Mouse (Mus musculus) cortical plate, adult 2 months (tissue): Measurements from ENCODE around the gene Mme. TPM values are rescaled to one million over a fixed set of nuclear protein-coding genes. Genes with fewer than 3 reads are reported as not detected.
A peak's percentile ranks its signal among the peaks of the same experiment; 100 is the strongest.

Source experiments
- H3K27ac ChIP-seq: fragments of 200-500 bp; 2 replicates; pipeline ENCODE4 v1.5.1; 2012; ENCODE audit warnings: low read length, control low read depth, inconsistent platforms; ENCODE audit not compliant: insufficient read depth
- H3K4me1 ChIP-seq: fragments of 200-500 bp; 2 replicates; pipeline ENCODE4 v1.6.1; 2011; ENCODE audit warnings: low read length; ENCODE audit not compliant: control insufficient read depth, insufficient read depth
- H3K4me3 ChIP-seq: fragments of 200-500 bp; 2 replicates; pipeline ENCODE4 v1.5.1; 2011; ENCODE audit warnings: mild to moderate bottlenecking, low read length, control low read depth; ENCODE audit not compliant: insufficient read depth
- CTCF ChIP-seq: fragments of 200-500 bp; IDR thresholded peaks from 2 replicates; pipeline ENCODE4 v1.5.1; 2011; ENCODE audit warnings: mild to moderate bottlenecking, control low read depth, low read length; ENCODE audit not compliant: insufficient read depth; ENCODE audit errors: extremely low read depth
- POLR2A ChIP-seq: fragments of 200-500 bp; IDR thresholded peaks from 2 replicates; pipeline ENCODE4 v1.6.1; 2011; ENCODE audit warnings: mild to moderate bottlenecking, low read length, control low read depth; ENCODE audit not compliant: insufficient read depth; ENCODE audit errors: extremely low read depth
- polyA plus RNA-seq: library from polyadenylated mRNA; depleted of rRNA; stranded (reverse); fragments of >200 nt; gene quantifications from 2 replicates; pipeline ENCODE4 v1.2.3, GENCODE M21; 2012

The Mme gene
- polyA plus RNA-seq, 1 experiment: 4.2 TPM

GRCm38 (mm10) chr3:63295237-63295636, 53.9 kb downstream of the Mme start:
- Histone ChIP-seq H3K4me3 (peak overlapping the region; percentile 73), H3K4me1 (no peaks in the 10 kb centered on the region), H3K27ac (no peak overlapping the region)
- TF ChIP-seq CTCF: no peak
- TF ChIP-seq POLR2A: no peak

GRCm38 (mm10) chr3:63295657-63296231, 54.4 kb downstream of the Mme start:
- no peak for TF ChIP-seq POLR2A
- TF ChIP-seq CTCF: no peak
- H3K4me1 ChIP-seq: no peaks in the 10 kb centered on the region
- H3K4me3 ChIP-seq: peak overlapping the region; percentile 73
- H3K27ac ChIP-seq: no peak overlapping the region; the same call in 1 of the 2 replicates

GRCm38 (mm10) chr3:63296411-63296810, 55.1 kb downstream of the Mme start:
- TF ChIP-seq CTCF (no peak), POLR2A (no peak)
- no peaks in the 10 kb centered on the region for H3K4me1 ChIP-seq
- H3K4me3 ChIP-seq: peak overlapping the region; percentile 73
- no peak overlapping the region for H3K27ac ChIP-seq

- Histone ChIP-seq H3K27ac (no peak overlapping the region), H3K4me3 (no peak overlapping the region), H3K4me1 (no peaks in the 10 kb centered on the region)
- TF ChIP-seq POLR2A (no peak), CTCF (peak; percentile 61)
Measured at GRCm38 (mm10) chr3:63297787-63298186, 56.5 kb downstream of the Mme start.

- no peak for TF ChIP-seq POLR2A
- no peak for TF ChIP-seq CTCF
- no peak overlapping the region for H3K4me3 ChIP-seq
- H3K4me1 ChIP-seq: no peaks in the 10 kb centered on the region
- no peak overlapping the region for H3K27ac ChIP-seq
Measured at GRCm38 (mm10) chr3:63315211-63315760, 73.9 kb downstream of the Mme start.

- H3K4me3 ChIP-seq: no peak overlapping the region
- no peak overlapping the region for H3K27ac ChIP-seq
- TF ChIP-seq CTCF (no peak), POLR2A (no peak)
- H3K4me1 ChIP-seq: no peaks in the 10 kb centered on the region
Measured at GRCm38 (mm10) chr3:63317496-63317895, 76.2 kb downstream of the Mme start.

GRCm38 (mm10) chr3:63325615-63326014, 84.3 kb downstream of the Mme start:
- Histone ChIP-seq H3K4me3 (no peak overlapping the region), H3K27ac (no peak overlapping the region), H3K4me1 (no peaks in the 10 kb centered on the region)
- no peak for TF ChIP-seq CTCF
- TF ChIP-seq POLR2A: no peak

- no peaks in the 10 kb centered on the region for H3K4me1 ChIP-seq
- no peak overlapping the region for H3K27ac ChIP-seq
- TF ChIP-seq POLR2A (no peak), CTCF (no peak)
- H3K4me3 ChIP-seq: no peak overlapping the region
Measured at GRCm38 (mm10) chr3:63340110-63340509, 98.8 kb downstream of the Mme start.

- Histone ChIP-seq H3K4me3 (no peak overlapping the region), H3K27ac (no peak overlapping the region), H3K4me1 (no peaks in the 10 kb centered on the region)
- no peak for TF ChIP-seq POLR2A
- TF ChIP-seq CTCF: no peak
Measured at GRCm38 (mm10) chr3:63340546-63340945, 99.2 kb downstream of the Mme start.

- no peaks in the 10 kb centered on the region for H3K4me1 ChIP-seq
- no peak overlapping the region for H3K4me3 ChIP-seq
- H3K27ac ChIP-seq: no peak overlapping the region
- TF ChIP-seq POLR2A (no peak), CTCF (no peak)
Measured at GRCm38 (mm10) chr3:63341481-63341880, 100.1 kb downstream of the Mme start.
